Mouse (Mus musculus): ENCODE results near the gene Cxcr6. TPM values are rescaled to one million over a fixed set of nuclear protein-coding genes. Genes with fewer than 3 reads are reported as not detected.
A peak's percentile ranks its signal among the peaks of the same experiment; 100 is the strongest.

The Cxcr6 gene
- polyA plus RNA-seq, 1 experiment from 2014 or later: 0.06 TPM

DNA sequence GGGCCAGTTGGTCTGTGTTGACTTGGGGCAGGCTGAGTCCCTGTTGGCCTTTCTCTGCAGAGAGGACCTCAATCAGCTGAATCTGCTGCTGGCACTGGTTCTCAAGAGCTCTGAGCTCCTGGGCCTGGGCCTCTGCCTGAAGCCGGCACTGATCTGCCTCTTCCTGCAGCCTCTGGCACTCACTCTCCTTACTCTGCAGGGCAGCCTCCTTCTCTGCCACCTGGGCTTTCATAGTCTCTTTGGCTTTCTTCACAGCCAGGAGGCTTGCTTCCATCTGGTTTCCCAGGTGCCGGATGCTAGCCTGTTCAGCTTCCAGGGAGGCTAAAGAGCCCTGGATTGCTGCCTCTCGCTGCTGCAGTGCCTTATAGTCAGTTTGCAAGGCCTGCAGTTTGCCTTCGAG lies 22.6 kb downstream of the Cxcr6 start:
- ATAC-seq: no peak
- WGBS (ENCODE audit: insufficient replicate concordance): 79% methylated on average over 4 of the region's 4 CpGs
- H3K9me3 ChIP-seq (replicated peaks): no peaks in the 10 kb centered on the region
- no peak overlapping the region for H3K4me2 ChIP-seq
- no peak overlapping the region for H3K9ac ChIP-seq
- no peak overlapping the region for H3K27ac ChIP-seq
- no peaks in the 10 kb centered on the region for H3K27me3 ChIP-seq (replicated peaks)
- H3K4me1 ChIP-seq: no peaks in the 10 kb centered on the region
- peaks cover 86% of the 10 kb centered on the region for H3K36me3 ChIP-seq
- no peak overlapping the region for H3K4me3 ChIP-seq

GRCm38 (mm10) chr9:123835851-123836250 lies 29.6 kb downstream of the Cxcr6 start:
- Histone ChIP-seq H3K4me1 (no peaks in the 10 kb centered on the region), H3K27ac (no peak overlapping the region), H3K27me3 (replicated peaks) (no peaks in the 10 kb centered on the region), H3K9me3 (replicated peaks) (no peaks in the 10 kb centered on the region), H3K36me3 (peaks cover 84% of the 10 kb centered on the region), H3K9ac (no peak overlapping the region), H3K4me3 (no peak overlapping the region), H3K4me2 (no peak overlapping the region)
- 76% methylated on average over 3 of the region's 3 CpGs for WGBS (ENCODE audit: insufficient replicate concordance)
- no peak for ATAC-seq

DNA sequence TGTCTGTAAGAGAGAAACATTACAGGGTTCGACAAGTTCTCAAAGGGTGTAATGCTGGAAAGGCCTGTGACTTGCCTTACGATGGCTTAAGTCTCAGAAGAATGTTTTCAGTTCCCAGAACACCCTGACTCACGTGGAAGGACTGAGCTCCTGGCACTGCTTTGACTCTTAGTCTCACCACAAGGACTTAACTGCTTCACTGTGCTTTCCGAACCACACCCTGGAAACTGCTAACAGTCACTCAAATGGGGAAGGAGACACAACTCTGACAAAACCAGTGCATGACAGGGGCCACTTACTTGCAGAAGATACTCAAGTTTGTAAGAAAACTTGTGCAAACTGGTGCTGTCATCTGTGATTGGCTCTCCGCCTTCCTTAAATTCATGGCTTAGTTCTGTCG lies 34.0 kb downstream of the Cxcr6 start:
- Histone ChIP-seq H3K4me2 (no peak overlapping the region), H3K9ac (no peak overlapping the region), H3K4me3 (no peak overlapping the region), H3K9me3 (replicated peaks) (no peaks in the 10 kb centered on the region), H3K27ac (no peak overlapping the region), H3K27me3 (replicated peaks) (no peaks in the 10 kb centered on the region), H3K4me1 (peaks cover 15% of the 10 kb centered on the region), H3K36me3 (peaks cover 79% of the 10 kb centered on the region)
- 79% methylated on average over 6 of the region's 6 CpGs for WGBS (ENCODE audit: insufficient replicate concordance)
- no peak for ATAC-seq

GRCm38 (mm10) chr9:123844468-123844867 lies 38.2 kb downstream of the Cxcr6 start:
- peak overlapping the region; percentile 81 for H3K27ac ChIP-seq
- H3K4me2 ChIP-seq: peak overlapping the region; percentile 40; the same call in 1 of the 2 replicates
- H3K4me3 ChIP-seq: no peak overlapping the region
- no peak overlapping the region for H3K9ac ChIP-seq
- ATAC-seq: no peak
- peaks cover 51% of the 10 kb centered on the region for H3K4me1 ChIP-seq
- H3K9me3 ChIP-seq (replicated peaks): no peaks in the 10 kb centered on the region
- WGBS (ENCODE audit: insufficient replicate concordance): 74% methylated on average over 3 of the region's 3 CpGs
- H3K36me3 ChIP-seq: peaks cover 42% of the 10 kb centered on the region
- H3K27me3 ChIP-seq (replicated peaks): no peaks in the 10 kb centered on the region

DNA sequence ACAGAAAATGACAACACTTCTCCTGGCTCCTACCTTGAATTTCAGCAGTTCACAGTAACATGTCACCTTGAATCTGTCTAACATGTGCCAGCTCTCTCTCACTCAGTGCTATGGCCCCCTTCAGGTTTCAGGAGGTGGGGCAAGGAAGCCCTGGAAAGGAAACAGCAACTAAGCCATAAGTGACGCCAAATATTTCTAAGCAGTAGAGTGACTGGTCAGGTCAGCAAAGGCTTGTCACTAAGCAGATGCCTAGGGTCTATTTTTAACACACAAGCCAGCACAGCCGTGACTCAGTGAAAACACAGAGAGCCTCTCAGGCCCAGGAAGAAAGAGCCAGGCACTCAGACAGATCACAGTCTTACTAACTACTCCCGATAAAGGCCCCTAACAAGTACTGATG lies 38.8 kb downstream of the Cxcr6 start:
- ATAC-seq: peak; percentile 82
- Histone ChIP-seq H3K4me2 (peak overlapping the region; percentile 40), H3K9me3 (replicated peaks) (no peaks in the 10 kb centered on the region), H3K27me3 (replicated peaks) (no peaks in the 10 kb centered on the region), H3K9ac (0 out of 2 replicates have a peak overlapping the region, but pooled peaks have one; percentile 8), H3K27ac (peak overlapping the region; percentile 81), H3K4me1 (peaks cover 57% of the 10 kb centered on the region), H3K36me3 (peaks cover 35% of the 10 kb centered on the region), H3K4me3 (no peak overlapping the region)
- 10% methylated on average over 3 of the region's 3 CpGs for WGBS (ENCODE audit: insufficient replicate concordance)

DNA sequence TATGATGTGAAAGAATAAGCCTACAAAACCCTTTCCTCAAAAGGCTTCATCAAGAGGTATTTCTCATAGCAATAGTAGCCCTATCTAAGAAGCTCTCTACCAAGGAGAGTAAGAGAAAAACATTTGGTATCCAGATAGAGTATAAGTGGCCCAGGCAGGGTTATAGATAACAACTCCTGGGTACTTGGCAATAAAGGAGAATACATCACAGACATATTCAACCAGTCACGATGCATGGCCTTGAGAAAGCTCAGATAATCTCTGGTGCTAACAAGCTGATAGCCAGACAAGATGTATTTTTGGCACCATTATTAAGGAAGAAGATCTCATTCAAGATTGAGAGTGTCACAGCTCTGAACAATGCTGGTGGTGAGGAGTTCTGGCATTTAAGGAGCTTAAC lies 40.2 kb downstream of the Cxcr6 start:
- Histone ChIP-seq H3K4me3 (no peak overlapping the region), H3K4me2 (peak overlapping the region; percentile 30), H3K4me1 (peaks cover 67% of the 10 kb centered on the region), H3K9ac (no peak overlapping the region), H3K27me3 (replicated peaks) (no peaks in the 10 kb centered on the region), H3K27ac (peak overlapping the region; percentile 81), H3K36me3 (peaks cover 23% of the 10 kb centered on the region), H3K9me3 (replicated peaks) (no peaks in the 10 kb centered on the region)
- peak; percentile 71 for ATAC-seq
- 31% methylated on average over 1 of the region's 1 CpGs for WGBS (ENCODE audit: insufficient replicate concordance)

- H3K4me3 ChIP-seq: peak overlapping the region; percentile 90
- no peaks in the 10 kb centered on the region for H3K9me3 ChIP-seq (replicated peaks)
- ATAC-seq: no peak
- H3K9ac ChIP-seq: peak overlapping the region; percentile 93; the same call in 1 of the 2 replicates
- peak overlapping the region; percentile 87 for H3K4me2 ChIP-seq
- no peaks in the 10 kb centered on the region for H3K27me3 ChIP-seq (replicated peaks)
- WGBS (ENCODE audit: insufficient replicate concordance): 68% methylated on average over 2 of the region's 2 CpGs
- peaks cover 56% of the 10 kb centered on the region for H3K4me1 ChIP-seq
- H3K27ac ChIP-seq: 0 out of 2 replicates have a peak overlapping the region, but pooled peaks have one; percentile 92
- no peaks in the 10 kb centered on the region for H3K36me3 ChIP-seq
These were observed 43.9 kb downstream of the Cxcr6 start for GRCm38 (mm10) chr9:123849976-123850695.

DNA sequence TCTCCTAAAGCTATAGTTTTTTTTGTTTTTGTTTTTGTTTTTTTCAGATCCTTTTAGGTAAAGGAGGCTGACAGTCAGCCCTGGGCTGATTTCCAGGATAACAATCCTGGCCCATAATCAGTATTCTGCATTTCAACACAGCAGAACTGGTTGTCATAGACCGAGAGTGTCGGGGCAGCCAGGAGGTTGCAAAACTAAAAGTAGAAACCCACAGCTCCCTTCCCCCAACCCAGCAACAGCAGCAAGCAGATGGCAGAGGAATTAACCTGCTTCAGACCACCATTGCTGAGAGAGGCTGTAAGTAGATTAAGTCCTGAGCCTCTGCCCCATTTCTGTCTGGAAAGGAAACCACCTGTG lies 44.4 kb downstream of the Cxcr6 start:
- no peak for ATAC-seq

DNA sequence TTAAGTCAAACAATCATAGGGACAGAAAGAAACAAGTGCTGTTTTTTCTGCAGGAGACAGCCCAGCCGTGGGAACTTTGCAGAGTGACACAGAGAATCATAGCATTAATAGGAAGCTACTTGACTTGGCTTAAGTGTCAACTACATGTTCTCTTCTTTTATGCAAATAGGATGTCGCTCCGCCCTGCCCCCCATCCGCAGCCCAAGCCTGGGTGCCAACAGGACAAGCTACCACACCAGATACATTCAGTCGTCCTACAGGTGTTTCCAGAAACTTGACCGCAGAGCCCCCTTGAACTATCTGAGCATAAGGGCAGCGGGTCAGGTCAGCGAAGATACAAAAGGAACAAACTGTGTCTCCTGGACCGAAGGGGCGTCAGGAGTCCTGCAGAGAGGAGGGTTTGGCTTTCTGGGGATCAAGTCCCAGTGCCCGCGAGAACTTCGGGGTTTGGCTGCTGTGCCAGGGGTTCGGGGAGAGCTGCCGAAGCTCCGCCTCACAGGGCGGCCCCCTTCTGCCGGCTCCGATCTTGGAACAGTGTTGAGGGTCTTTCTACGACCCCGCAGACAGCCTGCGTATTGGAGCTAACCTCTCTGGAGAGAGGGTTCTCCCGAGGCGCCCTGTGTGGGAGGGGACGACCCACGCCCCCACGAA lies 44.9 kb downstream of the Cxcr6 start:
- H3K36me3 ChIP-seq: no peaks in the 10 kb centered on the region
- no peaks in the 10 kb centered on the region for H3K9me3 ChIP-seq (replicated peaks)
- H3K27me3 ChIP-seq (replicated peaks): 0 out of 2 replicates have a peak, but pooled peaks cover 6% of the 10 kb centered on the region
- WGBS (ENCODE audit: insufficient replicate concordance): under 1% methylated on average over 27 of the region's 27 CpGs
- peak overlapping the region; percentile 90 for H3K4me3 ChIP-seq
- peak; percentile 65 for ATAC-seq
- H3K27ac ChIP-seq: peak overlapping the region; percentile 92
- peak overlapping the region; percentile 87 for H3K4me2 ChIP-seq
- H3K4me1 ChIP-seq: peaks cover 45% of the 10 kb centered on the region
- H3K9ac ChIP-seq: peak overlapping the region; percentile 93

More for the DNA sequence above, 44.4 kb downstream of the Cxcr6 start:
- peak overlapping the region; percentile 87 for H3K4me2 ChIP-seq
- H3K4me1 ChIP-seq: peaks cover 50% of the 10 kb centered on the region
- 0 out of 2 replicates have a peak, but pooled peaks cover 4% of the 10 kb centered on the region for H3K27me3 ChIP-seq (replicated peaks)
- H3K4me3 ChIP-seq: peak overlapping the region; percentile 90
- H3K36me3 ChIP-seq: no peaks in the 10 kb centered on the region
- H3K27ac ChIP-seq: peak overlapping the region; percentile 92
- H3K9ac ChIP-seq: peak overlapping the region; percentile 93
- WGBS (ENCODE audit: insufficient replicate concordance): 4% methylated on average over 2 of the region's 2 CpGs
- no peaks in the 10 kb centered on the region for H3K9me3 ChIP-seq (replicated peaks)

DNA sequence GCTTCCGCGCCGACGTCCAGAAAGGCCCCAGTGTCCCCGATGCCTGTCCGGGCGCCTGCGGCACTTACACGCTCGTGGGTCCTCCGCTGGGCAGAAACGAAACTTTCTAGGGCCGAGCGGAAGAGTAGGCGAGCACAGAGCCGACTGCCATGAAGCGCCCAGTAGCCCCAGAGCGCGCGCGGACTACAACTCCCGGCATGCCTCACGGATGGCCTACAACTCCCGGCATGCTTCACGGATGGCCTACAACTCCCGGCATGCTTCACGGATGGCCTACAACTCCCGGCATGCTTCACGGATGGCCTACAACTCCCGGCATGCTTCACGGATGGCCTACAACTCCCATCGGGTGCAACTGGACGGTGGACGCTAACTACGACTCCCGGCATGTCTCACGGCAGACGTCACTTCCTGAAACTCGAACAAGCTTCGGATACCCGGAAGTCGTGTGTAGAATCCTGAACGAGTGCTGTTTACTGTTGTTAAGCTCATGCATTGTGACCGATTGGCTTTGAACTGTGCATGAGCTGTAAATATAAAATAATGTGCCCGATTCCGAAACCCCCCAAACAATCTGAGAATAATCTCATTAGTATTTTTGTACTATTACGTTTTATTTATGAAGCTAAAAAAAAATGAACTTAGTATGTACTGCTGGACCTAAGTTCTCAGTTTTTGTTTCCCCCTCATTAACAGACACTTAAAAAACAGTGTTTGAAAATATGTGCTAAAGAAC lies 45.6 kb downstream of the Cxcr6 start, which contains the start of gene Fyco1:
Gene Fyco1 (minus strand): TSS at position 187 of the 736 bp plus-strand sequence.
- Histone ChIP-seq H3K27me3 (replicated peaks) (0 out of 2 replicates have a peak, but pooled peaks cover 6% of the 10 kb centered on the region), H3K4me2 (peak within 1 kb of the TSS; percentile 87), H3K9ac (peak within 1 kb of the TSS; percentile 93), H3K4me1 (peaks cover 38% of the 10 kb centered on the region), H3K9me3 (replicated peaks) (no peaks in the 10 kb centered on the region), H3K27ac (peak within 1 kb of the TSS; percentile 92), H3K4me3 (peak within 1 kb of the TSS; percentile 90), H3K36me3 (no peaks in the 10 kb centered on the region)
- under 1% methylated on average over 47 of the region's 47 CpGs for WGBS (ENCODE audit: insufficient replicate concordance)
- peak; percentile 96 for ATAC-seq

GRCm38 (mm10) chr9:123852449-123853390 lies 46.4 kb downstream of the Cxcr6 start:
- H3K9ac ChIP-seq: peak overlapping the region; percentile 37; the same call in 1 of the 2 replicates
- no peak for ATAC-seq
- 0 out of 2 replicates have a peak, but pooled peaks cover 6% of the 10 kb centered on the region for H3K27me3 ChIP-seq (replicated peaks)
- H3K9me3 ChIP-seq (replicated peaks): no peaks in the 10 kb centered on the region
- no peaks in the 10 kb centered on the region for H3K36me3 ChIP-seq
- WGBS (ENCODE audit: insufficient replicate concordance): 49% methylated on average over 5 of the region's 5 CpGs
- peak overlapping the region; percentile 66 for H3K4me2 ChIP-seq
- H3K4me1 ChIP-seq: peaks cover 33% of the 10 kb centered on the region
- peak overlapping the region; percentile 90 for H3K4me3 ChIP-seq
- H3K27ac ChIP-seq: peak overlapping the region; percentile 55

Data from liver, embryonic 12.5 days (tissue).